Mouse (Mus musculus): ENCODE data around the gene Spag9. TPM values are rescaled to one million over a fixed set of nuclear protein-coding genes. Genes with fewer than 3 reads are reported as not detected.

The Spag9 gene
- polyA plus RNA-seq, 1 experiment from 2014 or later, result 34.1 TPM

Other genes with a start within 250 kb of the Spag9 start
- gene Utp18, start 110.3 kb upstream of the Spag9 start, polyA plus RNA-seq (2015; fragmentation: Nextera tagmentation; extraction: Ambion mirVana), result 15.8 and 17.0 TPM in 2 replicates
- gene Mbtd1, start 110.2 kb upstream of the Spag9 start, polyA plus RNA-seq (2015; fragmentation: Nextera tagmentation; extraction: Ambion mirVana), result 17.2 and 19.3 TPM in 2 replicates
- 350 and 462 TPM in 2 replicates for gene Nme2, start 39.8 kb upstream of the Spag9 start, polyA plus RNA-seq (2015; fragmentation: Nextera tagmentation; extraction: Ambion mirVana)
- gene Gm20390, start 27.8 kb upstream of the Spag9 start, polyA plus RNA-seq (2015; fragmentation: Nextera tagmentation; extraction: Ambion mirVana), result 185 and 232 TPM in 2 replicates
- 69.6 and 74.1 TPM in 2 replicates for gene Nme1, start 27.6 kb upstream of the Spag9 start, polyA plus RNA-seq (2015; fragmentation: Nextera tagmentation; extraction: Ambion mirVana)
- gene Tob1, start 215.4 kb downstream of the Spag9 start, polyA plus RNA-seq (2015; fragmentation: Nextera tagmentation; extraction: Ambion mirVana), result 37.7 and 45.5 TPM in 2 replicates
- 2.4 and 4.6 TPM in 2 replicates for gene Wfikkn2, start 249.9 kb downstream of the Spag9 start, polyA plus RNA-seq (2015; fragmentation: Nextera tagmentation; extraction: Ambion mirVana)

All from heart, embryonic 15.5 days (tissue).